Mouse (Mus musculus) kidney, embryonic 14.5 days (tissue): Measurements from ENCODE around the gene AI854703. TPM values are rescaled to one million over a fixed set of nuclear protein-coding genes. Genes with fewer than 3 reads are reported as not detected.

Experiments
- polyA plus RNA-seq: library from polyadenylated mRNA; unstranded; fragments of >200 nt; fragmentation: Nextera tagmentation; extraction: Ambion mirVana; gene quantifications from 2 replicates; pipeline ENCODE4 v1.2.1, GENCODE M21; 2014

The AI854703 gene
- polyA plus RNA-seq, 1 experiment from 2014 or later: 1.4 TPM

Other genes starting within 250 kb of the AI854703 start
- 16.0 and 23.4 TPM in 2 replicates for gene Krba1, start 231.2 kb upstream of the AI854703 start, polyA plus RNA-seq
- gene Zfp467, start 180.9 kb upstream of the AI854703 start, polyA plus RNA-seq: 27.8 and 31.4 TPM in 2 replicates
- gene Sspo, start 178.5 kb upstream of the AI854703 start, polyA plus RNA-seq: 0.17 and 0.53 TPM in 2 replicates
- gene Atp6v0e2, start 89.1 kb upstream of the AI854703 start, polyA plus RNA-seq: 19.9 and 20.3 TPM in 2 replicates
- 4.4 and 9.7 TPM in 2 replicates for gene Lrrc61, start 72.0 kb upstream of the AI854703 start, polyA plus RNA-seq
- 44.2 and 59.0 TPM in 2 replicates for gene Rarres2, start 54.0 kb upstream of the AI854703 start, polyA plus RNA-seq
- not detected in 2 replicates for gene Gm45021, start 37.2 kb upstream of the AI854703 start, polyA plus RNA-seq
- gene Repin1, start 32.9 kb upstream of the AI854703 start, polyA plus RNA-seq: 32.6 and 47.0 TPM in 2 replicates
- gene Gm44965, start 32.8 kb upstream of the AI854703 start, polyA plus RNA-seq: 0.77 TPM in 1 of 2 replicates, not detected in the other
- gene Zfp775, start 24.7 kb upstream of the AI854703 start, polyA plus RNA-seq: 5.7 and 6.6 TPM in 2 replicates
- gene Gimap8, start 20.5 kb downstream of the AI854703 start, polyA plus RNA-seq: 1.1 and 1.4 TPM in 2 replicates
- 9.9 and 13.4 TPM in 2 replicates for gene Gimap9, start 49.4 kb downstream of the AI854703 start, polyA plus RNA-seq
- 51.3 and 54.1 TPM in 2 replicates for gene Gimap4, start 57.8 kb downstream of the AI854703 start, polyA plus RNA-seq
- 42.7 and 49.9 TPM in 2 replicates for gene Gimap6, start 81.5 kb downstream of the AI854703 start, polyA plus RNA-seq
- 3.2 and 4.8 TPM in 2 replicates for gene Gm28053, start 91.8 kb downstream of the AI854703 start, polyA plus RNA-seq
- gene Gimap7, start 91.9 kb downstream of the AI854703 start, polyA plus RNA-seq: not detected in 2 replicates
- 21.1 and 27.9 TPM in 2 replicates for gene Gimap1, start 112.3 kb downstream of the AI854703 start, polyA plus RNA-seq
- 12.7 and 13.6 TPM in 2 replicates for gene Gimap5, start 119.4 kb downstream of the AI854703 start, polyA plus RNA-seq
- gene Gimap3, start 144.1 kb downstream of the AI854703 start, polyA plus RNA-seq: not detected in 2 replicates
- 123 and 135 TPM in 2 replicates for gene Tmem176a, start 214.2 kb downstream of the AI854703 start, polyA plus RNA-seq
- gene Tmem176b, start 214.7 kb downstream of the AI854703 start, polyA plus RNA-seq: 308 and 313 TPM in 2 replicates
- gene Aoc1, start 246.1 kb downstream of the AI854703 start, polyA plus RNA-seq: 0.99 and 1.4 TPM in 2 replicates